Mouse (Mus musculus) MEL (cell line): ENCODE measurements around the gene Dgke. TPM values are rescaled to one million over a fixed set of nuclear protein-coding genes. Genes with fewer than 3 reads are reported as not detected.
A peak's percentile ranks its signal among the peaks of the same experiment; 100 is the strongest.

Source experiments
- DNase-seq: peaks from one replicate; pipeline ENCODE4 v3.0.0; 2011; ENCODE audit warnings: low read depth, low spot score
- H3K27ac ChIP-seq: 2 replicates; pipeline ENCODE4 v1.5.1; 2012; ENCODE audit warnings: low read depth, mild to moderate bottlenecking, control low read depth, low read length, moderate library complexity; ENCODE audit not compliant: control insufficient read depth
- H3K27me3 ChIP-seq, 2 experiments: fragments of 150-350 bp in 1 of 2; sonication (generic) in 1 of 2; 2 replicates each; pipeline ENCODE4 v1.6.1; 2012; ENCODE audit warnings: low read length in 2 of 2, mild to moderate bottlenecking in 2 of 2, improper control_type of control experiment in 1 of 2, moderate library complexity in 1 of 2; ENCODE audit not compliant: insufficient read depth in 2 of 2, control insufficient read depth in 1 of 2
- H3K36me3 ChIP-seq, 2 experiments: 2 replicates each; pipeline ENCODE4 v1.6.1; 2012 to 2014; ENCODE audit warnings: low read length in 2 of 2, improper control_type of control experiment in 1 of 2, inconsistent platforms in 1 of 2, mild to moderate bottlenecking in 1 of 2; ENCODE audit not compliant: insufficient read depth in 2 of 2, control insufficient read depth in 1 of 2
- H3K4me1 ChIP-seq, 2 experiments: fragments of 150-350 bp in 1 of 2; sonication (generic) in 1 of 2; 2 replicates each; pipeline ENCODE4 v1.6.1; 2012; ENCODE audit warnings: low read length in 2 of 2, improper control_type of control experiment in 1 of 2, mild to moderate bottlenecking in 1 of 2; ENCODE audit not compliant: insufficient read depth in 2 of 2, control insufficient read depth in 1 of 2
- H3K4me3 ChIP-seq, 2 experiments: fragments of 150-350 bp in 1 of 2; sonication (generic) in 1 of 2; 2 replicates each; pipeline ENCODE4 v1.5.1; 2012; ENCODE audit warnings: low read depth in 2 of 2, low read length in 2 of 2, mild to moderate bottlenecking in 2 of 2, moderate library complexity in 2 of 2, control low read depth in 1 of 2, improper control_type of control experiment in 1 of 2; ENCODE audit not compliant: control insufficient read depth in 1 of 2, insufficient read depth in 1 of 2
- H3K79me2 ChIP-seq: 2 replicates; pipeline ENCODE4 v1.6.1; 2012; ENCODE audit warnings: mild to moderate bottlenecking, low read length, moderate library complexity; ENCODE audit not compliant: control insufficient read depth, poor library complexity, insufficient read depth
- H3K9ac ChIP-seq: 2 replicates; pipeline ENCODE4 v1.6.1; 2012; ENCODE audit warnings: low read depth, mild to moderate bottlenecking, control low read depth, low read length, moderate library complexity; ENCODE audit not compliant: control insufficient read depth, poor library complexity, severe bottlenecking
- H3K9me3 ChIP-seq: fragments of 150-350 bp; sonication (generic); replicated peaks from 2 replicates; pipeline ENCODE4 v1.6.1; 2012; ENCODE audit warnings: mild to moderate bottlenecking, low read length, improper control_type of control experiment, moderate library complexity; ENCODE audit not compliant: insufficient read depth
- BHLHE40 ChIP-seq: IDR thresholded peaks from 2 replicates; pipeline ENCODE4 v1.6.1; 2012; ENCODE audit warnings: low read depth, mild to moderate bottlenecking, inconsistent platforms, low read length, improper control_type of control experiment, borderline replicate concordance
- CHD1 ChIP-seq: IDR thresholded peaks from 2 replicates; pipeline ENCODE4 v1.6.1; 2012; ENCODE audit warnings: low read depth, mild to moderate bottlenecking, inconsistent platforms, low read length, improper control_type of control experiment
- CTCF ChIP-seq, 3 experiments: IDR thresholded peaks in 2 of 3; conservative IDR thresholded peaks in 1 of 3; 2 replicates each; pipeline ENCODE4 v1.5.1; 2011 to 2012; ENCODE audit warnings: low read length in 3 of 3, low read depth in 2 of 3, mild to moderate bottlenecking in 2 of 3, improper control_type of control experiment in 1 of 3, inconsistent platforms in 1 of 3, mixed read lengths in 1 of 3, moderate library complexity in 1 of 3; ENCODE audit not compliant: control insufficient read depth in 1 of 3, insufficient read depth in 1 of 3, poor library complexity in 1 of 3, severe bottlenecking in 1 of 3
- E2F4 ChIP-seq: IDR thresholded peaks from 2 replicates; pipeline ENCODE4 v1.6.1; 2011; ENCODE audit warnings: low read depth, low read length, improper control_type of control experiment, borderline replicate concordance
- ELF1 ChIP-seq: IDR thresholded peaks from 2 replicates; pipeline ENCODE4 v1.6.1; 2014; ENCODE audit warnings: low read depth, mild to moderate bottlenecking, inconsistent platforms, low read length, improper control_type of control experiment, moderate library complexity
- ETS1 ChIP-seq: IDR thresholded peaks from 2 replicates; pipeline ENCODE4 v1.6.1; 2012; ENCODE audit warnings: low read depth, mild to moderate bottlenecking, inconsistent platforms, low read length, improper control_type of control experiment, moderate library complexity
- GABPA ChIP-seq: IDR thresholded peaks from 2 replicates; pipeline ENCODE4 v1.6.1; 2012; ENCODE audit warnings: low read depth, mild to moderate bottlenecking, inconsistent platforms, low read length, improper control_type of control experiment, moderate library complexity
- GATA1 ChIP-seq: IDR thresholded peaks from 2 replicates; pipeline ENCODE4 v1.6.1; 2011; ENCODE audit warnings: low read depth, low read length, improper control_type of control experiment
- JUND ChIP-seq: IDR thresholded peaks from 2 replicates; pipeline ENCODE4 v1.6.1; 2011; ENCODE audit warnings: low read depth, mild to moderate bottlenecking, improper control_type of control experiment, low read length
- KAT2A ChIP-seq: conservative IDR thresholded peaks from 2 replicates; pipeline ENCODE4 v1.6.1; 2012; ENCODE audit warnings: low read depth, low read length, improper control_type of control experiment, inconsistent platforms
- MAFK ChIP-seq: IDR thresholded peaks from 2 replicates; pipeline ENCODE4 v1.6.1; 2011; ENCODE audit warnings: low read depth, mild to moderate bottlenecking, low read length, improper control_type of control experiment, borderline replicate concordance
- MAX ChIP-seq: IDR thresholded peaks from 2 replicates; pipeline ENCODE4 v1.6.1; 2011; ENCODE audit warnings: low read length, improper control_type of control experiment
- MAZ ChIP-seq: IDR thresholded peaks from 2 replicates; pipeline ENCODE4 v1.6.1; 2012; ENCODE audit warnings: low read depth, mild to moderate bottlenecking, inconsistent platforms, low read length, improper control_type of control experiment
- MEF2A ChIP-seq: IDR thresholded peaks from 2 replicates; pipeline ENCODE4 v1.6.1; 2014; ENCODE audit warnings: low read depth, mild to moderate bottlenecking, inconsistent platforms, low read length, improper control_type of control experiment; ENCODE audit not compliant: poor library complexity, insufficient replicate concordance, severe bottlenecking; ENCODE audit errors: extremely low read depth
- MXI1 ChIP-seq: IDR thresholded peaks from 2 replicates; pipeline ENCODE4 v1.6.1; 2011; ENCODE audit warnings: mild to moderate bottlenecking, low read depth, low read length, improper control_type of control experiment
- MYB ChIP-seq: IDR thresholded peaks from 2 replicates; pipeline ENCODE4 v1.6.1; 2011; ENCODE audit warnings: mild to moderate bottlenecking, low read depth, low read length, improper control_type of control experiment
- MYC ChIP-seq: IDR thresholded peaks from 2 replicates; pipeline ENCODE4 v1.6.1; 2011; ENCODE audit warnings: low read depth, mild to moderate bottlenecking, low read length, improper control_type of control experiment, moderate library complexity
- NELFE ChIP-seq: IDR thresholded peaks from 2 replicates; pipeline ENCODE4 v1.6.1; 2011; ENCODE audit warnings: low read depth, low read length, improper control_type of control experiment
- NRF1 ChIP-seq: IDR thresholded peaks from 2 replicates; pipeline ENCODE4 v1.6.1; 2014; ENCODE audit warnings: low read depth, mild to moderate bottlenecking, inconsistent platforms, low read length, improper control_type of control experiment, moderate library complexity; ENCODE audit not compliant: poor library complexity, insufficient read depth, severe bottlenecking
- POLR2A ChIP-seq, 2 experiments: IDR thresholded peaks; 2 replicates each; pipeline ENCODE4 v1.6.1; 2011 to 2012; ENCODE audit warnings: low read length in 2 of 2, mild to moderate bottlenecking in 2 of 2, control low read depth in 1 of 2, improper control_type of control experiment in 1 of 2, low read depth in 1 of 2, moderate library complexity in 1 of 2; ENCODE audit not compliant: control insufficient read depth in 1 of 2, insufficient read depth in 1 of 2, poor library complexity in 1 of 2
- POLR2AphosphoS2 ChIP-seq: IDR thresholded peaks from 2 replicates; pipeline ENCODE4 v1.6.1; 2011; ENCODE audit warnings: low read length, improper control_type of control experiment
- POLR2AphosphoS5 ChIP-seq: IDR thresholded peaks from 2 replicates; pipeline ENCODE4 v1.6.1; 2012; ENCODE audit warnings: low read depth, borderline replicate concordance, mild to moderate bottlenecking, inconsistent platforms, low read length, moderate library complexity, mixed read lengths
- RAD21 ChIP-seq: IDR thresholded peaks from 2 replicates; pipeline ENCODE4 v1.6.1; 2011; ENCODE audit warnings: mild to moderate bottlenecking, low read depth, low read length, improper control_type of control experiment
- RCOR1 ChIP-seq: IDR thresholded peaks from 2 replicates; pipeline ENCODE4 v1.6.1; 2012; ENCODE audit warnings: low read depth, mild to moderate bottlenecking, inconsistent platforms, low read length, improper control_type of control experiment
- SIN3A ChIP-seq: IDR thresholded peaks from 2 replicates; pipeline ENCODE4 v1.6.1; 2012; ENCODE audit warnings: low read length, improper control_type of control experiment, inconsistent platforms
- TBP ChIP-seq: IDR thresholded peaks from 2 replicates; pipeline ENCODE4 v1.8.0; 2011; ENCODE audit warnings: low read depth, low read length, improper control_type of control experiment
- TCF12 ChIP-seq: IDR thresholded peaks from 2 replicates; pipeline ENCODE4 v1.6.1; 2014; ENCODE audit warnings: low read depth, mild to moderate bottlenecking, inconsistent platforms, low read length, improper control_type of control experiment, moderate library complexity
- UBTF ChIP-seq: IDR thresholded peaks from 2 replicates; pipeline ENCODE4 v1.6.1; 2012; ENCODE audit warnings: low read depth, mild to moderate bottlenecking, inconsistent platforms, low read length, improper control_type of control experiment, moderate library complexity, borderline replicate concordance; ENCODE audit not compliant: insufficient read depth
- USF1 ChIP-seq: IDR thresholded peaks from 2 replicates; pipeline ENCODE4 v1.6.1; 2014; ENCODE audit warnings: low read depth, mild to moderate bottlenecking, inconsistent platforms, low read length, improper control_type of control experiment, moderate library complexity
- USF2 ChIP-seq, 2 experiments: IDR thresholded peaks; 2 replicates each; pipeline ENCODE4 v1.6.1; 2011 to 2012; ENCODE audit warnings: improper control_type of control experiment in 2 of 2, low read length in 2 of 2, borderline replicate concordance in 1 of 2, inconsistent platforms in 1 of 2, low read depth in 1 of 2, mild to moderate bottlenecking in 1 of 2; ENCODE audit not compliant: insufficient read depth in 1 of 2
- ZMIZ1 ChIP-seq: IDR thresholded peaks from 2 replicates; pipeline ENCODE4 v1.6.1; 2012; ENCODE audit warnings: low read depth, mild to moderate bottlenecking, inconsistent platforms, low read length, improper control_type of control experiment, moderate library complexity
- polyA plus RNA-seq, 2 experiments: library from polyadenylated mRNA; stranded (reverse) in 1 of 2; unstranded in 1 of 2; fragments of >175 nt in 1 of 2; fragments of >200 nt in 1 of 2; gene quantifications; 2 replicates each; pipeline versions ENCODE4 v1.2.1 to v1.2.4; 2012; ENCODE audit warnings: low replicate concordance in 2 of 2, low read depth in 1 of 2; ENCODE audit not compliant: insufficient read length in 2 of 2, insufficient read depth in 1 of 2, missing spikeins in 1 of 2
- total RNA-seq: library from RNA; depleted of rRNA; stranded (reverse); fragments of 300-350 nt; gene quantifications from 2 replicates; pipeline ENCODE4 v1.2.3, GENCODE M21; 2012

The Dgke gene
- total and polyA plus RNA-seq, 3 experiments, result 5.2 to 6.4 TPM; not detected in 1

DNA sequence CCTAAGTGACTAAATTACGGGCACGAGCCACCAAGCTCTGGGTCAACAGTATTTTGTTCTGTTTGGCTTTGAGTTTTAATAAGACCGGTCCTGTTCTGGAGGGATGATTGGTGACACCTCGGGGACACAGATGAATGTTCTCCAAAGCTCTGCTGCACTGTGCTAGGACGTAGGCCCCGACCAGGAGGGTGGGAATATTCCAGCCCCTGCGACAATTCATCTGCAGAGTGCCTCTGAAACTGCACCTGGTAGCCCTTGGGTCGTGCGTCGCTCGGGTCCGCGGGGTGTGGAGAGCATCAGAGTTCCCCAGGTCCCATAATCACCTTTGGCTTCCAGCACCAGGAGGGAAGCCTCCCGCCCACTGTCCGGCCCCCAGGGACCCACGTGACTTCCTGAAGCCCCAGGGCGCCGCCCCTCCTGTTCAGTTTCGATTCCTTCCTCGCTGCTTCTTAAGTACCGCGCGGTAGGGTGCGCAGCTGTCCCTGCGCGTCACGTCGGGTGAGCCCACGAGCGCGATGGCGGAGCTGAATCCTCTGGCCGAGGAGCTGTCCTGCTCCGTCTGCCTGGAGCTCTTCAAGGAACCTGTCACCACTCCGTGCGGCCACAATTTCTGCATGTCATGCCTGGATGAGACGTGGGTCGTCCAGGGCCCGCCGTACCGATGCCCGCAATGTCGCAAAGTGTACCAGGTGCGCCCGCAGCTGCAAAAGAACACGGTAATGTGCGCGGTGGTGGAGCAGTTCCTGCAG, 67.5 kb downstream of the Dgke start, which contains the start of gene Trim25 (continued):
- TF ChIP-seq USF1 (peak; percentile 96), USF2 (IDR thresholded peaks at IDR 0.05; ENCODE audit: borderline replicate concordance in 1 of 2, insufficient read depth in 1 of 2, low read depth in 1 of 2, low read length in 2 of 2) (peak; percentile 52 to 85; a peak in 3 of 4 replicates), BHLHE40 (peak; percentile 52; the same call in 1 of the 2 replicates), ETS1 (peak; percentile 65; the same call in 1 of the 2 replicates), MYB (no peak), TCF12 (peak; percentile 71; the same call in 1 of the 2 replicates), CTCF (IDR thresholded peaks at IDR 0.05 in 2 of 3, conservative IDR thresholded peaks at IDR 0.05 in 1 of 3; ENCODE audit: control insufficient read depth in 1 of 3, insufficient read depth in 1 of 3, low read depth in 2 of 3, low read length in 3 of 3, poor library complexity in 1 of 3, severe bottlenecking in 1 of 3) (0 out of 6 replicates have a peak, but pooled peaks of 1 of the 3 experiments have one; percentile 4), TBP (peak; percentile 83), NRF1 (peak; percentile 76), MAX (peak; percentile 89), POLR2AphosphoS5 (no peak; the same call in 1 of the 2 replicates), ZMIZ1 (peak; percentile 91)

DNA sequence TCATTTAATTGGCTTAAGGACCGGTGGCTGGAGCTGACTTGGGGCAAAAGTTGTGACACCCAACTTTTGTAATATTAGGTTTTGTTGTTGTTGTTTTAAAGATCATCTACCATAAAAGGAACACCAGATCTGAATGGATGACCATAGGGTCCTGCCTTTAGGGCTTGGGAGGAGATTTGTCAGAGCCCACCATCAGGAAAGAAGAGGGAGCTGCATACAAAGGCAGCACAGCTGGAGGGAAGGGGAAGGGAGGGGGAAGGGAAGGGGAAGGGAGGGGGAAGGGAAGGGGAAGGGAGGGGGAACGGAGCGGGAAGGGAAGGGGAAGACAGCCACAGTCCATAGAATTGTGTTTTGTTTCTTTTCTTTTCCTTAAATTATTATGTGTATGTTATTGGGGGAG, 68.2 kb downstream of the Dgke start:
- Histone ChIP-seq H3K9me3 (no peaks in the 10 kb centered on the region), H3K27ac (peak overlapping the region; percentile 32; the same call in 1 of the 2 replicates), H3K27me3 (no peaks in the 10 kb centered on the region), H3K4me3 (peak overlapping the region; percentile 91 to 99), H3K36me3 (peaks cover 0 to 36% of the 10 kb centered on the region in 2 experiments), H3K79me2 (peaks cover 39% of the 10 kb centered on the region), H3K4me1 (peaks cover 16 to 48% of the 10 kb centered on the region in 2 experiments), H3K9ac (peak overlapping the region; percentile 97)
- no peak for DNase-seq
- TF ChIP-seq ELF1 (no peak), SIN3A (peak; percentile 43; the same call in 1 of the 2 replicates), E2F4 (no peak), GABPA (no peak), MEF2A (no peak), USF1 (no peak), CHD1 (peak; percentile 72; the same call in 1 of the 2 replicates), ZMIZ1 (no peak), MYC (no peak), POLR2AphosphoS2 (no peak), UBTF (no peak), RAD21 (no peak), MXI1 (no peak), TCF12 (no peak), TBP (no peak), RCOR1 (no peak), USF2 (IDR thresholded peaks at IDR 0.05; ENCODE audit: borderline replicate concordance in 1 of 2, insufficient read depth in 1 of 2, low read depth in 1 of 2, low read length in 2 of 2) (no peak), CTCF (IDR thresholded peaks at IDR 0.05 in 2 of 3, conservative IDR thresholded peaks at IDR 0.05 in 1 of 3; ENCODE audit: control insufficient read depth in 1 of 3, insufficient read depth in 1 of 3, low read depth in 2 of 3, low read length in 3 of 3, poor library complexity in 1 of 3, severe bottlenecking in 1 of 3) (no peak), MAZ (0 out of 2 replicates have a peak, but pooled peaks have one; percentile 40), POLR2A (IDR thresholded peaks at IDR 0.05; ENCODE audit: control insufficient read depth in 1 of 2, insufficient read depth in 1 of 2, low read depth in 1 of 2, low read length in 2 of 2, poor library complexity in 1 of 2) (no peak), GATA1 (no peak), NELFE (no peak), MYB (no peak), KAT2A (no peak), MAX (no peak), JUND (no peak), MAFK (no peak)
